Mouse (Mus musculus) frontal cortex, adult 2 months (tissue): Measurements from ENCODE around the gene Rcvrn. TPM values are rescaled to one million over a fixed set of nuclear protein-coding genes. Genes with fewer than 3 reads are reported as not detected.

Experiments used
- DNase-seq, 2 experiments: peaks; one replicate each; pipeline ENCODE4 v3.0.0; 2022; ENCODE audit warnings: low spot score in 1 of 2; ENCODE audit errors: extremely low spot score in 1 of 2
- polyA plus RNA-seq: library from polyadenylated mRNA; depleted of rRNA; stranded (reverse); fragments of >200 nt; gene quantifications from 2 replicates; pipeline ENCODE4 v1.2.3, GENCODE M21; 2012

Gene Rcvrn
- polyA plus RNA-seq, 1 experiment, result 1.5 TPM

GRCm38 (mm10) chr11:67667531-67668332 lies 27.4 kb upstream of the Rcvrn start:
- peak; percentile 78 to 90 for DNase-seq

DNA sequence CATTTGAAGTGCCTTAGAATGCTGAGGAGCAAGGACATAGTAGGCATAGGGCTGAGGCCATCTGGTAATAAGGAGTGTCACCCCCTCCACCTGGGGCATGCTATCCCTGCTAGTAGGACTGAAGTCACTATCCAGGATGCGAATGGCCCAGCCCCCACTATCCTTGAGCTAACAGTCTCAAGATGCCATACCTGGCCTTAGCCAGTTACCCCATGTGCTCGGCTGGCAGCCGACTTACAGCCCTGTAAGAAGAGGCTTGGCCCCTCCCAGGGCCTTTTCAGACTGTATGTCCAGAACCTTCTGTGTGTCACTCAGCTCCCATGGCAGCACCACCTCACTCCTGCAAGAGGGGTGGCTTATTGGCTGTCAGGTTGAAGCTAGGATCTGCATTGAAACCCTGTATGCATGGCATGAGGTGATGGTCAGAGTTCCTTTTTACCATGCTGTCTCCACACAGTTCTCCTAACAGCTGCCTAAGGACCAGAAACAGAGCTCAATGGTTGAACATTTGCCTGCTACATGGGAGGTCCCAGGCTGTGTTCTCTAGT lies 26.6 kb upstream of the Rcvrn start:
- DNase-seq, result no peak

DNA sequence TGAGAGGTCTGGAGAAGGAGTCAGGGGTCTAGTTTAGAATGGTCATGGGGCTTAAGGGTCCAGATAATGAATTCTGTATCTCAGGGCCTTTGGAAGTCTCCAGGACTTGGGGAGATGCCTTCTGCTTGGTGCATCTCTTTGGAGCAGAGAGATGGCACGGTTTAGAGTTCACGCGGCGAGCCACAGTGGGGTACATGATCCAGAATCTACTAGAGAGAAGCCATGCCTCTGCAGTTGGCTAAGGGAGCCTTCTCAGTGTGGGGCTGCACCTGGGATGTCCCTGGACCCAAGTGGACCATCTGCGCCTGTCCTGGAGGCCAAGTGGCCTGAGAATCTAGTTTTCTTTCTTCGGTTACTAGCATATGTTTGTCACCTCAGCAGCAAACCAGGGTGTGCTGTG lies 25.1 kb upstream of the Rcvrn start:
- DNase-seq, result no peak

DNA sequence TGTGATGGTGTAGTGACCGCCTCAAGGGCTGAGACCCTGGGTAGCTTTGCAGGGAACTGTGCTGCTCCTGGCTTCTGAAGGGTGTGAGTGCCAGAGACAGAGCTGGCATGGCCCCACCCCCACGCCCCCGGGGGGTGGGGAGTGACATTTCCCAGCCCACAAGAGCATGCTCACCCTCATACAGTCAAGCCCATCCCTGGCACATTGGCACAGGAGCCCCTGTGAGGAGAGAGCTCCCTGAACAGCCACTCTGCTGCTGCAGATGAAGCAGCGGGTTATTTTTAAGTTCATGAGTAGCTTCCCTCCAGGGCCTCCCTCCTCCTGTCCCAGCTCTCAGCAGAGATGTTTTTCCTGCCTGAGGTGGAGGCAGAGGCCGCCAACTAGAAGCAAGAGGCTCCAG lies 23.0 kb upstream of the Rcvrn start:
- peak in 1 of 2 experiments; percentile 76 for DNase-seq

- peak in 1 of 2 experiments; percentile 90 for DNase-seq
Observed at GRCm38 (mm10) chr11:67675562-67676540, 19.3 kb upstream of the Rcvrn start.

- DNase-seq, result no peak
Observed at GRCm38 (mm10) chr11:67679300-67679699, 15.8 kb upstream of the Rcvrn start.

- DNase-seq, result peak in 1 of 2 experiments; percentile 54
Observed at GRCm38 (mm10) chr11:67679930-67680329, 15.2 kb upstream of the Rcvrn start.

GRCm38 (mm10) chr11:67681871-67682270 lies 13.3 kb upstream of the Rcvrn start:
- DNase-seq, result no peak

GRCm38 (mm10) chr11:67686109-67686508 lies 9.0 kb upstream of the Rcvrn start:
- peak in 1 of 2 experiments; percentile 58 for DNase-seq

- DNase-seq, result peak in 1 of 2 experiments; percentile 65
Observed at GRCm38 (mm10) chr11:67712976-67713375, 17.9 kb downstream of the Rcvrn start.

DNA sequence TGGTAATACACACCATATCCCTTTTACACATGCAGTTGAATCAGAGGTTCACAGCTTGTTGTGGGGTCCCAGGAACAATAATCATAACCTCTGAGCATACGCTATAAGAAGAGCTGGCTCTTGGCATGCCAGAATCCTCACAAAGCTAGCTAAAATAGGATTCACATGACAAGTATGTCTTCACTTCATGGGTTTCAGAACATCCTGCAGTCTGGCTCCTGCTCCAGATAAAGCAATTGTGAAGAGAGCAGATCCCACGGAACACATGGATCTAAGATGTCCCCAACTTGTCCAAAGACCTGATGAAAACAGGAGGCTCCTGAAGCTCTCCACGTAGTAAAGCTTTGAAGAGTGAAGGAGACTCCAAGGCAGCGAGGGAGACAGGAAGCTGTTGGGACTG lies 20.3 kb downstream of the Rcvrn start:
- no peak for DNase-seq

GRCm38 (mm10) chr11:67721485-67721884 lies 26.4 kb downstream of the Rcvrn start:
- DNase-seq, result no peak

DNA sequence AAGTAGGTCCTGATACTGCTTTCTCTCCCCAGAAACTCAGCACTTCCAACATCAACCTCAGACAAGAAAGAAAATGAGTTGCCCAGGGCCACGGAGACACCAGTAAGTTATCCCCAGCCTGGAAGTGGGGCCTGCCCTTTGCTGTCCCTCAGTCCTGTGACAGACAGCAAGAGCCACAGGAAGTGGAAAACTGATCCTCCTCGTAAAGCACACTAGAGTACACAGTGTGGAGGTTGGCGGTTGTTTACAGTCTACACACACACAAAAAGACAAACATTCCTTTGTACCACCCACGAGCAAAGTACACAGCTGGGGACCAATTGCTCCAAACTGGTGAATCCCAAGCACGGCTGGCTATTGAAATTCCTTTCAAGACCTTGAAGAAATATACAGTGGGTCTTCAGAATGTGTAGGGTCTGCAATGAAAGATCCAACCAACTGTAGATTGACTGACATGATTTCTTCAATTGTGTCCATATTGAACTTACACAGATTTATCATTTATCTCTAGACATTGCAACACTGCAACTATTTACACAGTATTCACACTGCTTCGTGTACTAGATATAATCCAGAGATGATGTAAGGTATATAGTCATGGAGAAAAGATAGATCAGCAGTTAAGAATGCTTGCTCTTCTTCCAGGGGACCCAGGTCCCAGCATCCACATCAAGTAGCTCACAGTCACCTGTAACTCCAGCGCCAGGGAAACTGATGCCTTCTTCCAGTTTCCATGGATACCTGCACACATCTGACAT lies 27.5 kb downstream of the Rcvrn start:
- DNase-seq, result no peak

- DNase-seq, result peak; percentile 67 to 71
Observed at GRCm38 (mm10) chr11:67723231-67724013, 28.3 kb downstream of the Rcvrn start.

DNA sequence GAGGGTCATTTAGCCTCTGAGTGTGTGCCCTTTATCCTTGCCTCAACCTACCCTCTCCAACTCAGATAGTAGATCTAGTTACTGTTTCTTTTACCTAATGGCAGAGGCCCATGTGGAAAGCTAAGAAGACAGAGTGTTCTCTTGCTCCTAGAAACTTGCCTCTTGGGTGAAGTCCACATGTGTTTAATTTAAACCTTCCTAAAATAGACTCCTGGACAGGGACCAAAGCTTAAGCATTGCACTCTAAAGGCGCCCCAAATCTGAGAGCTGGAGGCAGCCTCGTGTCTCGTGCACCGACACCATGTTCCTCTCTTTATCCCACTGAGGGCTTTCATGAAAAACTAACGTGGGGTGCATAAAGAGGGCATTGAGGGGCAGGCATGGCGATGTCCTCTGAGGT lies 32.0 kb downstream of the Rcvrn start:
- peak; percentile 41 to 57 for DNase-seq

DNA sequence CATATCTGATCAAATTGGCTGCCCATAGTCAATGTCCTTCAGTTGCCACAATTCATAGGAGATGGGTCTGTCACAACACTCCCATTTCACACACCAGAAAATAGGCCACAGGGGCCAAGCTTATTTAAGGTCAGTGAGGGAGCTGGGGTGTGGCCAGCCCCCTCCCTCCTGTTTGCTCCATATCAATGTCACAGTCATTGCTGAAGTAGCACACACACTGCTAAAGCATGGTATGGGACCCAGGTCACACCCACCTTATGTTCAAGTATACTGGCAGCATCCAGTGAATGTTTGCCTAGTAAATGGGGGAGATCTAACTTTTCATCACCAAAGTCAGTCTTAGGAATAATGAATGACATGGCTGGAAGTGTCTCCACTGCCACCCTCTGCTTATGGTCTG lies 33.6 kb downstream of the Rcvrn start:
- no peak for DNase-seq

- no peak for DNase-seq
Observed at GRCm38 (mm10) chr11:67731056-67731455, 35.9 kb downstream of the Rcvrn start.

GRCm38 (mm10) chr11:67733726-67734125 lies 38.6 kb downstream of the Rcvrn start:
- DNase-seq, result no peak

DNA sequence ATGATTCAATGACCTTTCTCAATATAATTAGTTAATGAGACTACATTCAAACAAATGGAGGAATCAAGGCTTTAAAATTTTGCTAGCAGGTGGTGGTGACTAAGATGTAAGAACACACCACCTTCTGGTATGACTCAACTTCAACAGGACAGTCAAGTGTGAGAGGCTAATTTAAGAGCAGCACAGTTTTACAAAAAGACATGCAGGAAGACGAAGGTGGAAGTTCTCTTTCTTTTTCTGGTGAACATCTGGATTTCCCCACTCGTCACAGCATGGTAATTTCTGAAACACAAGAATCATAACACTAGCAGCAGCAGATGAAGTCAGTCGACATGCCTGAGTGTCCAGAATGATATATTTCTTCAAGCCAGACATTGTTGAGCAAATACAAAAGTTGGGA lies 39.5 kb downstream of the Rcvrn start:
- DNase-seq, result peak; percentile 28 to 64

- DNase-seq, result no peak
Observed at GRCm38 (mm10) chr11:67738345-67738744, 43.2 kb downstream of the Rcvrn start.
